Mouse (Mus musculus): ENCODE measurements around the gene Szrd1. TPM values are rescaled to one million over a fixed set of nuclear protein-coding genes. Genes with fewer than 3 reads are reported as not detected.

Szrd1 gene
- total RNA-seq, 2 experiments from 2014 or later = 131 to 162 TPM

DNA sequence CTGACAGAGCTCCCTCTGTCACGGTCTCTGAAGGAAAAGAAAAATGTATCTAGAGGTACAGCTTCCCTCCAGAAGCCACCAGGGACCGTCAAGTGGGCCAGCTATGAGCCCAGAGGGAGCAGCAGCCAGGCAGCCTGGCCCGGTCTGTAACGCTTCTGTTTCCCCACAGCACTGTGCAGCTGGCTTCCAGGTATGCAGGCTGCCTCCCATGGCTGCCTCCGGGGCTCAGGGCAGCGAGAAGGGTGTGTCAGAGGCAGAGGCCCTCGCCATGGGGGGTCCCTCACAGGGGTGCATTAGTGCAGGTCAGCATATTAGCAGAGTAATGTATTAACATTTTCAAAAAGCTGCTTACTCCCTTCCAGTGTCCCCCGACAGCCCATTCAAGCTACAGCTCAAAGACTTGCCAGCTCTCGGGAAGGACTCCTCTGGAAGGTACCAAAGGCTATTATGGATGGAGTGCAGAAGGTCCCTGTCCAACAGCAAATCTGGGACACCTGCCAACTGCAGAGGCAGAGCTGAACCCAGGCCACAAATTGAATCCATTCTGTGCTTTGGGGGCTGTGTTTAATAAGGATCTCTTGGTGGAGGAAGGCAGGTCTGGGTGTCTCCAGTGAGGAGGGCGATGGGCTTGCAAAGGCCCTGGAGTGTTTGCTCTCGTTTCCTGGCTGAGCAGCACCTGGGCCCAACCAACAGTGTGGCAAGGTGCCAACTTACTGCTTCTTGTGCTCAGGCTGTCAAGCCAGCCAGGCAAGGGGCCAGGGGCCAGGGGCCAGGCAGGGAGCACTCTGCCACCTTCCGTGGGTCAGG lies 72.7 kb downstream of the Szrd1 start:
- DNase-seq = peak; percentile 56

DNA sequence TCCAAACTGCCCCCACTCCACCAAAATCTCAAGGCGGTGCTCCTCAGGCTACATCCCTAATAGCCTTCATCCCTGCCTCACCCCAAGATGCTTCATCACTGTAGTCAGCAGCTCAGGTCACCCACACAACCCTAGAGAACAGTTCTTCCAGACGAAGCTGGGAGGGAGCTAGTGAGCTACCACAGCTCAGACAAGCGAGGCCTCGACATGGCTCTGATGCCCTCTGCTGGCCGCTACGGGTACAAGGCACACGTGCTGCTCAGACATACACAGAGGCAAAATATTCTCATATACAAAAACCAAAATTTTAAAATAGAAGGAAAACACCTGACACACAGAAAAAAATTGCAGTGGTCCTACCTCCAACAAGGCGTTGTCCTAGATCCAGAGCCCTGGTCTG lies 74.5 kb downstream of the Szrd1 start:
- DNase-seq = peak; percentile 59

DNA sequence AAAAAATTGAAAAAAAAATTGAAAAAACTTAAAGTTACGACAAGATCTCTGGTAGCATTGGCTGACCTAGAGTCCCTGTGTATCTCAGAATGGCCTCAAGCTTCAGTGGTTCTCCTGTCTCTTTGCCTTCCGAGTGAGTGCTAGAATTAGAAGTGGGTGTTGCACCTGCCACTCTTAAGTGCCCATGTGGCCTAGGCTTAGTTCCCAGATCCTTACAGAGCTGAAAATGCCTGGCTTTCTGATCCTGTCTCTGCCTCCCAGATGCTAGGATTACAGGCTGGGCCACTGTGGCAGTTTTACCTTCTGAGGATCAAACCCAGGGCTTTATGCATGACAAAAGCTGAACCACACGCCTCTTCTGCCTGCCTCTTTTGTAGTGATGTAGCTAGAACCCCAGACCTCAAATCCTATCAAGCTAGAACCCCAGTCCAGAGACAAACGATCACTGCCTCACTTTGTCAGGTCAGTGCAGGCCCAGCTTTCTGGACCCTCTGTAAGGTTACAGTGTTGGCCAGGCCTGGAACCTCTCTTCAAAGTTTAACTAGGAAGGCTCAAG lies 75.4 kb downstream of the Szrd1 start:
- DNase-seq = no peak

Other genes starting within 250 kb of the Szrd1 start
- gene Padi2, start 233.4 kb downstream of the Szrd1 start, total RNA-seq (2021) = 100 to 1,000 TPM; 148 to 165 TPM
- 100 to 1,000 TPM; 613 to 621 TPM for gene Sdhb, start 178.6 kb downstream of the Szrd1 start, total RNA-seq (2021)
- 10 to 100 TPM; 16.4 to 18.2 TPM for gene Atp13a2, start 152.9 kb downstream of the Szrd1 start, total RNA-seq (2021)
- gene Mfap2, start 129.4 kb downstream of the Szrd1 start, total RNA-seq (2021) = 10 to 100 TPM; 11.9 to 13.3 TPM
- gene Crocc, start 79.2 kb downstream of the Szrd1 start, total RNA-seq (2021) = 1 to 10 TPM; 1.8 to 2.4 TPM
- 10 to 100 TPM; 12.6 to 14.5 TPM for gene Necap2, start 61.4 kb downstream of the Szrd1 start, total RNA-seq (2021)
- not detected for gene Spata21, start 51.4 kb downstream of the Szrd1 start, total RNA-seq (2021)
- gene Fbxo42, start 8.1 kb upstream of the Szrd1 start, total RNA-seq (2021) = 1 to 10 TPM; 7.3 to 9.6 TPM
- gene Rsg1, start 74.2 kb upstream of the Szrd1 start, total RNA-seq (2021) = under 1 TPM in 1 of 2 experiments, not detected in 1; 0.27 TPM
- gene Arhgef19, start 99.7 kb upstream of the Szrd1 start, total RNA-seq (2021) = under 1 TPM; 0.74 to 0.83 TPM
- 1 to 10 TPM; 1.3 to 2.0 TPM for gene Epha2, start 161.5 kb upstream of the Szrd1 start, total RNA-seq (2021)
- gene Fam131c, start 228.4 kb upstream of the Szrd1 start, total RNA-seq (2021) = under 1 TPM in 1 of 2 experiments, not detected in 1; 0.29 TPM